In genomic region chr7:49620160-49620559, GRCm38 (mm10) we compare ENCODE assay signal across 38 mouse cellular contexts. TPM values are rescaled to one million over a fixed set of nuclear protein-coding genes. Genes with fewer than 3 reads are reported as not detected.
DNase-seq lines count a peak whose midpoint lies in the region; ATAC-seq and TF ChIP-seq lines count a peak whose summit lies in the region.
"Had no signal": no experiment of that assay in that cellular context is flagged by ENCODE, and none has a peak within 500 bp of the region (broad histone marks: within the 10 kb centered on the region; RNA-seq: fewer than 3 reads in every experiment).

No protein-coding gene starts in this region.

- H3K9ac ChIP-seq in hindbrain, postnatal 0 days (replicated peaks; ENCODE audit: low read length), result no peak overlapping the region
- no peak overlapping the region for H3K9ac ChIP-seq in hindbrain, embryonic 16.5 days (ENCODE audit: low read depth, low read length)
- no peak overlapping the region for H3K9ac ChIP-seq in lung, postnatal 0 days (replicated peaks; ENCODE audit: low read depth)
- H3K9ac ChIP-seq: embryonic facial prominence, embryonic 15.5 days; forebrain, embryonic 12.5 days; heart, embryonic 12.5 days; hindbrain, embryonic 15.5 days; intestine, embryonic 15.5 days; neural tube, embryonic 12.5 days had no signal

- CTCF ChIA-PET in Patski (lab: Charles Lee), result interaction anchor here (0.9 to 8.8 kb wide), 3 partner anchors 18 to 133 kb away, joined by 3 to 178 read pairs (median 3); no protein-coding TSS in a partner anchor

- WGBS in hindbrain, postnatal 0 days, result 74% methylated on average over 1 of the region's 1 CpGs
- WGBS in hindbrain, embryonic 16.5 days, result 75% methylated on average over 1 of the region's 1 CpGs
- 61% methylated on average over 1 of the region's 1 CpGs for WGBS in lung, postnatal 0 days

- in situ Hi-C loops in Patski (cut with MboI; ENCODE audit: low pct_unique_long_range_greater_than_20kb), result no loop called here

- TF ChIP-seq CTCF in hindbrain, postnatal 0 days (IDR thresholded peaks at IDR 0.05; ENCODE audit: low read depth), result 0 out of 2 replicates have a peak, but pooled peaks have one; percentile 22
- peak; percentile 28; the same call in 1 of the 2 replicates for TF ChIP-seq CTCF in lung, postnatal 0 days (IDR thresholded peaks at IDR 0.05)
- TF ChIP-seq CTCF in Patski (IDR thresholded peaks at IDR 0.05), result peak; percentile 29

- no peak overlapping the region for H3K27ac ChIP-seq in hindbrain, postnatal 0 days
- H3K27ac ChIP-seq in hindbrain, embryonic 16.5 days (ENCODE audit: low read depth, low read length), result no peak overlapping the region
- H3K27ac ChIP-seq in lung, postnatal 0 days (ENCODE audit: low read length), result no peak overlapping the region
- H3K27ac ChIP-seq: embryonic facial prominence, embryonic 10.5 days; embryonic facial prominence, embryonic 15.5 days; forebrain, embryonic 12.5 days; hindbrain, embryonic 10.5 days; hindbrain, embryonic 15.5 days; intestine, embryonic 15.5 days; midbrain, embryonic 10.5 days; neural tube, embryonic 12.5 days had no signal

- H3K4me3 ChIP-seq in hindbrain, postnatal 0 days (ENCODE audit: low read length), result no peak overlapping the region
- H3K4me3 ChIP-seq in hindbrain, embryonic 16.5 days (ENCODE audit: low read length), result no peak overlapping the region
- no peak overlapping the region for H3K4me3 ChIP-seq in lung, postnatal 0 days (ENCODE audit: low read depth, low read length)
- H3K4me3 ChIP-seq: embryonic facial prominence, embryonic 10.5 days; embryonic facial prominence, embryonic 15.5 days; forebrain, embryonic 12.5 days; heart, embryonic 12.5 days; hindbrain, embryonic 10.5 days; hindbrain, embryonic 15.5 days; intestine, embryonic 15.5 days; midbrain, embryonic 10.5 days; myocyte; neural tube, embryonic 12.5 days had no signal

- DNase-seq in hindbrain, postnatal 0 days (ENCODE audit: low spot score), result no peak
- DNase-seq in lung, postnatal 0 days (ENCODE audit: low spot score), result no peak
- no peak for DNase-seq in lung, adult 18-20 months
- no peak for DNase-seq in Patski (ENCODE audit: low read depth, low spot score)
- DNase-seq in cerebellum, postnatal 4 days (ENCODE audit: low spot score in 2 of 2), result no peak
- no peak for DNase-seq in adrenal gland, postnatal 14 days
- DNase-seq: adrenal gland, postnatal 36 days; cerebellum, adult 2 months; cerebellum, postnatal 14 days; gastrocnemius, postnatal 36 days; heart, adult 18-20 months; kidney, adult 2 months; kidney, postnatal 36 days; layer of hippocampus, postnatal 36 days had no signal

- H3K4me2 ChIP-seq in hindbrain, postnatal 0 days (ENCODE audit: low read depth, low read length), result no peak overlapping the region
- no peak overlapping the region for H3K4me2 ChIP-seq in hindbrain, embryonic 16.5 days (ENCODE audit: low read length)
- no peak overlapping the region for H3K4me2 ChIP-seq in lung, postnatal 0 days (replicated peaks; ENCODE audit: low read depth, low read length)
- H3K4me2 ChIP-seq: embryonic facial prominence, embryonic 15.5 days; forebrain, embryonic 12.5 days; heart, embryonic 12.5 days; hindbrain, embryonic 15.5 days; intestine, embryonic 15.5 days; neural tube, embryonic 12.5 days had no signal

- no peak for ATAC-seq in hindbrain, postnatal 0 days
- no peak for ATAC-seq in hindbrain, embryonic 16.5 days
- no peak for ATAC-seq in lung, postnatal 0 days
- ATAC-seq in Patski, result no peak
- ATAC-seq: CD4-positive, CD25-positive, alpha-beta regulatory T cell, adult 4 months; intestine, embryonic 15.5 days; midbrain, embryonic 16.5 days had no signal

- POLR2A ChIA-PET in Patski (lab: Charles Lee), result no interaction called here

- peaks cover 42% of the 10 kb centered on the region for H3K27me3 ChIP-seq in hindbrain, postnatal 0 days (ENCODE audit: insufficient read depth, low read length)
- peaks cover 68% of the 10 kb centered on the region for H3K27me3 ChIP-seq in hindbrain, embryonic 16.5 days (replicated peaks; ENCODE audit: control insufficient read depth, insufficient read depth, low read length)
- H3K27me3 ChIP-seq in lung, postnatal 0 days (replicated peaks; ENCODE audit: insufficient read depth, low read length), result no peaks in the 10 kb centered on the region
- peaks cover 5% of the 10 kb centered on the region for H3K27me3 ChIP-seq in Patski

- no peaks in the 10 kb centered on the region for H3K9me3 ChIP-seq in hindbrain, postnatal 0 days (ENCODE audit: low read length)
- no peaks in the 10 kb centered on the region for H3K9me3 ChIP-seq in hindbrain, embryonic 16.5 days (ENCODE audit: control insufficient read depth, low read length)
- no peaks in the 10 kb centered on the region for H3K9me3 ChIP-seq in lung, postnatal 0 days (ENCODE audit: low read length)
- H3K9me3 ChIP-seq: embryonic facial prominence, embryonic 10.5 days; embryonic facial prominence, embryonic 15.5 days; forebrain, embryonic 12.5 days; heart, embryonic 12.5 days; hindbrain, embryonic 10.5 days; hindbrain, embryonic 15.5 days; intestine, embryonic 15.5 days; midbrain, embryonic 10.5 days; neural tube, embryonic 12.5 days had no signal

- no peak for TF ChIP-seq EP300 in lung, postnatal 0 days (IDR thresholded peaks at IDR 0.05)

- H3K4me1 ChIP-seq in hindbrain, postnatal 0 days (ENCODE audit: insufficient read depth, low read length), result no peaks in the 10 kb centered on the region
- H3K4me1 ChIP-seq in hindbrain, embryonic 16.5 days (ENCODE audit: control insufficient read depth, insufficient read depth, low read depth, low read length), result no peaks in the 10 kb centered on the region
- no peaks in the 10 kb centered on the region for H3K4me1 ChIP-seq in lung, postnatal 0 days (ENCODE audit: insufficient read depth, low read depth, low read length)
- H3K4me1 ChIP-seq: embryonic facial prominence, embryonic 10.5 days; forebrain, embryonic 12.5 days; hindbrain, embryonic 15.5 days; intestine, embryonic 15.5 days; neural tube, embryonic 12.5 days had no signal

- no peaks in the 10 kb centered on the region for H3K36me3 ChIP-seq in hindbrain, postnatal 0 days (ENCODE audit: insufficient read depth, low read length)
- no peaks in the 10 kb centered on the region for H3K36me3 ChIP-seq in hindbrain, embryonic 16.5 days (ENCODE audit: control insufficient read depth, insufficient read depth, low read length)
- H3K36me3 ChIP-seq in lung, postnatal 0 days (ENCODE audit: insufficient read depth, low read length), result no peaks in the 10 kb centered on the region
- H3K36me3 ChIP-seq: embryonic facial prominence, embryonic 10.5 days; embryonic facial prominence, embryonic 15.5 days; forebrain, embryonic 12.5 days; heart, embryonic 12.5 days; hindbrain, embryonic 10.5 days; hindbrain, embryonic 15.5 days; intestine, embryonic 15.5 days; midbrain, embryonic 10.5 days; neural tube, embryonic 12.5 days had no signal

RNA-seq across cellular contexts. Expression of gene Dbx1, which starts 16.5 kb away (rescaled TPM):
- total RNA-seq in hindbrain, postnatal 0 days (2014; rRNA removed), result 0.43 and 0.68 TPM in 2 replicates
- polyA plus RNA-seq in hindbrain, postnatal 0 days (2015; fragmentation: Nextera tagmentation; extraction: Ambion mirVana), result 0.53 and 0.59 TPM in 2 replicates
- polyA plus RNA-seq in hindbrain, embryonic 16.5 days (2015; fragmentation: Nextera tagmentation; extraction: Ambion mirVana), result 1.0 and 4.2 TPM in 2 replicates
- not detected in 2 replicates for polyA plus RNA-seq in lung, postnatal 0 days (2015; fragmentation: Nextera tagmentation; extraction: Ambion mirVana)
- not detected for polyA plus RNA-seq in Patski (2021)
- not detected in 2 replicates for total RNA-seq in adrenal gland, postnatal 14 days (2021)
- total RNA-seq: adrenal gland, adult 18-20 months; adrenal gland, postnatal 36 days; ES-E14; gastrocnemius, postnatal 36 days; heart, adult 18-20 months; layer of hippocampus, adult 8-10 months; layer of hippocampus, postnatal 36 days; left cerebral cortex, postnatal 10 days; liver, adult 2 months; megakaryocyte progenitor cell, adult 5-6 weeks had no signal
- polyA plus RNA-seq: CD4-positive, CD25-positive, alpha-beta regulatory T cell, adult 4 months; cerebellum, adult 2 months; heart, postnatal 0 days; intestine, embryonic 15.5 days; kidney, adult 2 months; kidney, embryonic 16.5 days; limb, embryonic 11.5 days; liver, adult 2 months; liver, embryonic 16.5 days; myocyte; testis, adult 2 months had no signal
